Mouse (Mus musculus) midbrain, embryonic 16.5 days (tissue): ENCODE data around the gene Metap1. TPM values are rescaled to one million over a fixed set of nuclear protein-coding genes. Genes with fewer than 3 reads are reported as not detected.
A peak's percentile ranks its signal among the peaks of the same experiment; 100 is the strongest.

Experiments used
- ATAC-seq: fragments of 200-750 bp; cut with Nextera tagmentation; 2 replicates; pipeline ENCODE4 v1.8.0; 2017; ENCODE audit warnings: moderate TSS enrichment
- H3K27ac ChIP-seq: fragments of 300-500 bp; sonication (generic); 2 replicates; pipeline ENCODE4 v1.5.1; 2014; ENCODE audit warnings: mild to moderate bottlenecking, low read length, mixed read lengths
- H3K27me3 ChIP-seq: fragments of 300-500 bp; sonication (generic); 2 replicates; pipeline ENCODE4 v1.6.1; 2014; ENCODE audit warnings: low read depth, low read length, mixed read lengths; ENCODE audit not compliant: control insufficient read depth, insufficient read depth
- H3K36me3 ChIP-seq: fragments of 300-500 bp; sonication (generic); 2 replicates; pipeline ENCODE4 v1.6.1; 2014; ENCODE audit warnings: mild to moderate bottlenecking, low read length, moderate library complexity, mixed read lengths; ENCODE audit not compliant: control insufficient read depth, insufficient read depth
- H3K4me1 ChIP-seq: fragments of 300-500 bp; sonication (generic); 2 replicates; pipeline ENCODE4 v1.6.1; 2014; ENCODE audit warnings: mild to moderate bottlenecking, low read length, mixed read lengths; ENCODE audit not compliant: control insufficient read depth, insufficient read depth
- H3K4me2 ChIP-seq: fragments of 300-500 bp; sonication (generic); 2 replicates; pipeline ENCODE4 v1.6.1; 2014; ENCODE audit warnings: mild to moderate bottlenecking, low read length, mixed read lengths
- H3K4me3 ChIP-seq: fragments of 300-500 bp; sonication (generic); 2 replicates; pipeline ENCODE4 v1.5.1; 2014; ENCODE audit warnings: low read depth, mild to moderate bottlenecking, low read length, moderate library complexity, mixed read lengths
- H3K9ac ChIP-seq: fragments of 300-500 bp; sonication (generic); 2 replicates; pipeline ENCODE4 v1.6.1; 2014; ENCODE audit warnings: low read depth, low read length, mixed read lengths
- H3K9me3 ChIP-seq: fragments of 300-500 bp; sonication (generic); replicated peaks from 2 replicates; pipeline ENCODE4 v1.6.1; 2014; ENCODE audit warnings: mild to moderate bottlenecking, low read length, mixed read lengths; ENCODE audit not compliant: control insufficient read depth, poor library complexity, severe bottlenecking
- WGBS: fragments of 180-500 bp; shearing (Covaris S2); extraction: QIAGEN DNeasy Blood & Tissue Kit; methylation state at CpG from one replicate; pipeline ENCODE4 v1.1.7; 2014; 5-methylcytosine and 5-hydroxymethylcytosine counted together
- polyA plus RNA-seq: library from polyadenylated mRNA; unstranded; fragments of >200 nt; fragmentation: Nextera tagmentation; extraction: Ambion mirVana; gene quantifications from 2 replicates; pipeline ENCODE4 v1.2.1, GENCODE M21; 2015

Metap1 gene
- polyA plus RNA-seq, 1 experiment from 2014 or later, result 50.2 TPM

DNA sequence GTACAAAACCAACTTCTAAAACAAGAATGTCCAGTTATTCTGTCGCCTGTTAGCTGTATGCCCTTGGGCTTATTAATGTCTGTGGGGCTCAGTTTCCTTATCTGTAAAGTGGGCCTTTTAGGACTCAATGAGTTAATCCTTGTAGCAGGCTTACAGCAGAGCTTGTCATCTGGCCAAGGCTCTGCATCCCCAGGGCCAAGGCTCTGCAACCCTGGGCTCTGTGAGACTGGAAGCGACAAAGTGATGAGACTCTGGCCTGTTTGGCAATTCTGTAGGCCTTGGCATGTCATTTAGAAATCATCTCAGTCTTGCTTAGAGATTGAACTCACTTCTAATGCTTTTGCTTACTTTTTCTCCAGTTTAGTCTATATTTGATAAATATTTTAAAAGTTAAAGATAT is 20.3 kb upstream of the Metap1 start:
- H3K4me3 ChIP-seq, result no peak overlapping the region
- no peaks in the 10 kb centered on the region for H3K4me1 ChIP-seq
- no peaks in the 10 kb centered on the region for H3K9me3 ChIP-seq
- H3K9ac ChIP-seq, result no peak overlapping the region
- no peak for ATAC-seq
- WGBS, result 94% methylated on average over 2 of the region's 2 CpGs
- no peaks in the 10 kb centered on the region for H3K27me3 ChIP-seq
- no peak overlapping the region for H3K4me2 ChIP-seq
- H3K36me3 ChIP-seq, result no peaks in the 10 kb centered on the region
- H3K27ac ChIP-seq, result no peak overlapping the region

DNA sequence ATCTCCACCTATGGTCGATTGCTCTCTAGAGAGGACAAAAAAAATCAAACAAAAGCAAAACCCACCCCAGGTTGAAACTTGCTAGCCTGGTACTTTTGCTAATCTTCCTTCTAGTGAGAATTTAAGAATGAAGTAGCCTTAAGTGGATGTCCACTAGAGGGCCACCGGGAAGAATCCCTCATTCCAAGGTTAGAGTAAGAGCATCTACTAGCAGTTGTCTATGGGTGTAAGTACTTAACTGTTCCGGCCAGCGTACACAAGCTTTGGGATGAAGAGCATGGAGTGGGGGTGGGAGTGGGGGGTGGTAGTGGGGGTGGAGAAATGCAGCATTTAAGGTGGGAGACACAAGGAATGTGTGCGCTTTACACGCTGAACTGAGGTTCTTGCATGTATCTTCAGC is 17.4 kb upstream of the Metap1 start:
- no peaks in the 10 kb centered on the region for H3K9me3 ChIP-seq
- 51% methylated on average over 6 of the region's 6 CpGs for WGBS
- H3K4me2 ChIP-seq, result no peak overlapping the region
- H3K4me1 ChIP-seq, result no peaks in the 10 kb centered on the region
- H3K9ac ChIP-seq, result no peak overlapping the region
- H3K36me3 ChIP-seq, result no peaks in the 10 kb centered on the region
- H3K4me3 ChIP-seq, result no peak overlapping the region
- no peaks in the 10 kb centered on the region for H3K27me3 ChIP-seq
- 0 out of 2 replicates have a peak, but pooled peaks have one; percentile 33 for ATAC-seq
- no peak overlapping the region for H3K27ac ChIP-seq

DNA sequence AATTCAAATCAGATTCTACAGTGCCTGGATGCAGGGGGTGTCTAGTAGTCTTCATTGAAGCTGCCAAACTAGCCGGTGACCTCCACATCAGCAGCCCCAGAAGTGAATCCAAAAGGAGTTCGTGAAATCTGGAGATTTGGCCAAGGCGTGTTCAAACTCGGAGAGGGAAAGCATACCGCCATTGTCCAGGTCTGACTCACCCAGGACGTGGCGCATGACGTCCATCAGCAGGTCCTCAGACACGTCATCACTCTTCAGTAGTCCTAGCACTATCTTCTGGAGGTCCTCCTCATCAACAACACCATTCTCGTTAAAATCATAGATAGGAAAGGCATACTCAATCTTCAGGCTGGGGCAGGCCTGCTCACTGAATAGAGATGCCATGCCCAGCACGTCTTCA is 14.4 kb upstream of the Metap1 start:
- H3K4me1 ChIP-seq, result peaks cover 5% of the 10 kb centered on the region
- no peaks in the 10 kb centered on the region for H3K27me3 ChIP-seq
- no peak overlapping the region for H3K4me3 ChIP-seq
- H3K27ac ChIP-seq, result no peak overlapping the region
- no peak for ATAC-seq
- H3K4me2 ChIP-seq, result no peak overlapping the region
- H3K9ac ChIP-seq, result no peak overlapping the region
- no peaks in the 10 kb centered on the region for H3K36me3 ChIP-seq
- no peaks in the 10 kb centered on the region for H3K9me3 ChIP-seq
- WGBS, result 89% methylated on average over 11 of the region's 11 CpGs

DNA sequence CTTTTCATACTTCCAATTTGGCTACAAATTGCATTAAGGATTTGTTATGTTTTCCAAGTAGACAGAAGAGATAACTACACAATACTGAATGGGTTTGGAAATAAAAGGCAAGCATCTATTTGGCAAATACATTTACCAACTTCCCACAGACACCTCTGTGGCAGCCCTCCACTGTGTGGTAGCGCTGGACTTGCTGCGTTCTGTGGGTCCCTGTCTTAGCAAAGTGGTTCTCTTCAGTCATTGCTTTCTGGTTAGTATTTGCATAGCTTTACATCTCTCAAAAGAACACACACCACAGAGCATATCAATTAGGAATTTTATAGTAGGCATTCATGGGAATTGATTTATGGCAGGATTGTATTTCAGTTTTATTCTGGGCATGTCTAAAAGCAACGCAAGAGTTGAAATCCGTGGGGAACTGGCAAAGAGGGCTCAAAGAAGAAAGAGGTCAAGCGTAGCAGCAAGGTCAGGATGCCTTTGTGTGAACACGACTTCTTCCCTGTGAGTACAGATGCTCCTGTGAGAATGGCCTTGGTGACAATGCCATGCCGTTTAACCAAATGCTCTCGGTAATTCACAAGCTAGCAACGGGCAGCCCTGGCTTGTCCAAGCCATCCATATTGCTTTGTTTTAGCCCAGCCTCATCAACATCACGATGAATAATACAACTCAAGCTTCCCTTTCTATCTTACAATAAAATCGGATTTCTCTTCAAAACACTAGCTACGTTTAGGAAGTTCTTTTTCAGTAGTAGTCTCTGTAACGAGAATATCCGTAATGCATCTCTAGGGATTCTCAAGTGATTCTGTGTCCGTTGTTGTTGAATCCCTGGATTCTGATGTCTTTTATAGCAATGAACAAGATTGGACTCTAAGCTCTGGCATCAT is 10.8 kb upstream of the Metap1 start:
- Histone ChIP-seq H3K9me3 (no peaks in the 10 kb centered on the region), H3K27me3 (no peaks in the 10 kb centered on the region), H3K4me1 (peaks cover 5% of the 10 kb centered on the region), H3K4me2 (peak overlapping the region; percentile 26; the same call in 1 of the 2 replicates), H3K4me3 (0 out of 2 replicates have a peak overlapping the region, but pooled peaks have one; percentile 2), H3K36me3 (no peaks in the 10 kb centered on the region), H3K9ac (no peak overlapping the region), H3K27ac (no peak overlapping the region)
- 13% methylated on average over 15 of the region's 15 CpGs for WGBS
- 0 out of 2 replicates have a peak, but pooled peaks have one; percentile 36 for ATAC-seq

DNA sequence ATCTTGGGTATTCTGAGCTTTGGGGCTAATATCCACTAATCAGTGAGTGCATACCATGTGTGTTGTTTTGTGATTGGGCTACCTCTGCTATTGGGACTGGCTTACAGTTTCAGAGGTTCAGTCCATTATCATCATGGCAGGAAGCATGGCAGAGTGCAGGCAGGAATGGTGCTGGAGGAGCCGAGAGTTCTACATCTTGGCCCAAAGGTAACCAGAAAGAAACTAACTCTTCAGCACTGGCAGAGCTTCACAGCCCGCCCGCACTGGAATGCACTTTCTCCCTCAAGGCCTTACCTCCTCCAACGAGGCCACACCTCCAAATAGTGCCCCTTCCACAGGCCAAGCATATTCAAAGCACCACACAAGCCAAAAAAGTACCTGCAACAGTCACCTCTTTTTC is 9.4 kb upstream of the Metap1 start:
- ATAC-seq, result no peak
- Histone ChIP-seq H3K27ac (no peak overlapping the region), H3K27me3 (no peaks in the 10 kb centered on the region), H3K4me2 (no peak overlapping the region), H3K9ac (no peak overlapping the region), H3K4me3 (no peak overlapping the region), H3K4me1 (peaks cover 5% of the 10 kb centered on the region), H3K9me3 (no peaks in the 10 kb centered on the region), H3K36me3 (no peaks in the 10 kb centered on the region)
- WGBS, result 69% methylated on average over 4 of the region's 4 CpGs

DNA sequence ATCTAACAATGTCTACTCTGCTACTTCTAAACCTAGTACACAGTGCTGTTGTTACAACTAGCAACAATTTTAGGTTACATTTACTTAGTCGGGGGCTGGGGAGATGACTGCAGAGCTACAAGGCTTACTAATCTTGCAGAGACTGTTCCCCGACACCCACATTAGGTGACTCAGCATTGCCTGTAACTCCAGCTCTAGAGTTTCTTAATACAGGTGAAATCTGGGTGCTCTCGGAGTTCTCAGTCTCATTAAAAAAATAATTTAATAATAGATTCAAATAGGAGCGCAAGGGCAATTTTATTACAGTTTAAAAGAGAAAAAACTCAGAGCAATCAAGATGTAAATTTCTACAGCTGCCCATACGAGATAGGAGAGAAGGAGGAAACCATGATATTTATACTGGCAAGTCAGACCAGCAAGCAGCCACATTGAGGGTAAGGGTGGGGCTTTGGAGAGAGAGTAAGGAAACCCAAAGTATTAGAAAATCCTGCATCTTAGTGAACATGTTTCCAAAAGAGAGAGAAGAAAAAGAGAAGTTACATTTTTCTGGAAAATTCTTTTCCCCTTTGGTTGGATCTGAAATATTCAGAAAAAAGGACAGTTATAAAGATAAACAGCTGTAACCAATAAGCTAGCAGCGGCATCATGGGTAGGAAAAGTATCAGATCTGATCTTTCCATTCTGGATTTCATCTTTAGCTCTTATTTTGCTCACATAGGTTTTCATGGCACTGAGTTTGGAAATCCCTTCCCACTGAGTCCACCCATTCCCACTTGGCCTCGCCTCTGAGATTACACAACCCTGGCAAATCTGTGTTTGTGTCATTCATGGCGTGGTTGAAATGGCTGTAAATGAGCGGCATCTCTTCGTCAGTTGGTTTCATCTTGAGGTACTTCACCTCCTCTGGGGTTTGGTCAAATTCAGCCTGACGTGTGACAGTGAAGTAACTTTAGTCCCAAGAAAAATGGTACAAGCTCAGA is 6.1 kb upstream of the Metap1 start:
- Histone ChIP-seq H3K4me1 (peaks cover 5% of the 10 kb centered on the region), H3K9ac (no peak overlapping the region), H3K9me3 (no peaks in the 10 kb centered on the region), H3K4me3 (no peak overlapping the region), H3K27me3 (no peaks in the 10 kb centered on the region), H3K36me3 (no peaks in the 10 kb centered on the region), H3K27ac (no peak overlapping the region), H3K4me2 (no peak overlapping the region)
- ATAC-seq, result no peak
- 91% methylated on average over 11 of the region's 11 CpGs for WGBS

DNA sequence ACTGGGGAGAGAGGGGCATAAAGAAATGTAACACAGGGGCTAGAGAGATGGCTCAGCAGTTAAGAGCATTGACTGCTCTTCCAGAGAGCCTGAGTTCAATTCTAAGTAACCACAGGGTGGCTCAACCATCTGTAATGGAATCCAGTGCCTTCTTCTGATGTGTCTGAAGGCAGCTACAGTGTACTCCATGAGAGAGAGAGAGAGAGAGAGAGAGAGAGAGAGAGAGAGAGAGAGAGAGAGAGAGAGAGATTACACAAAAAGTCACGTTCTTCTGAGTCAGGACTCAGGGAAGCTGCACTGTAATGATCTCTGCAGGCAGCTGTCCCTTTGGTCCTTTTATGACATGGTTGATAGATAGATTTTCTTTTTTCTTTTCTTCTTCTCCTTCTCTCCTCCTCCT is 5.2 kb upstream of the Metap1 start:
- 30% methylated on average over 1 of the region's 1 CpGs for WGBS

DNA sequence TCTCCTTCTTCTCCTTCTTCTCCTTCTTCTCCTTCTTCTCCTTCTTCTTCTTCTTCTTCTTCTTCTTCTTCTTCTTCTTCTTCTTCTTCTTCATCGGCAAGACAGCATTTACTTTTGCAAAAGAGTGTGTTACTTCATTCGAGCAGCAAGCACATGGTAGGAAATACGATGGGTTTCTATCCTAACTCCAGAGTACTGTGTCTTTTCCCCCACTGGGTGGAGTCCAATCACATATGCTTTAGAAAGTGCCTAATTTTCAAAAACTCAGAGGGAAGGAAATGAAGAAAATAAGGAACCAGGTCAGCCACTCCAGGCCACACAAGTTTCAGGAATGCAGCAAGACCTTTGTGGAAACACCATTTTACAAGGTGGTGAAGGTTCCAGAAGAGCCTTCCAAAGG is 4.4 kb upstream of the Metap1 start:
- 85% methylated on average over 3 of the region's 3 CpGs for WGBS
- Histone ChIP-seq H3K4me2 (no peak overlapping the region), H3K27me3 (no peaks in the 10 kb centered on the region), H3K4me1 (no peaks in the 10 kb centered on the region), H3K4me3 (no peak overlapping the region), H3K9ac (no peak overlapping the region), H3K9me3 (no peaks in the 10 kb centered on the region), H3K27ac (no peak overlapping the region), H3K36me3 (no peaks in the 10 kb centered on the region)
- no peak for ATAC-seq

More for the DNA sequence above, 5.2 kb upstream of the Metap1 start:
- Histone ChIP-seq H3K4me1 (no peaks in the 10 kb centered on the region), H3K36me3 (no peaks in the 10 kb centered on the region), H3K27ac (no peak overlapping the region), H3K9me3 (no peaks in the 10 kb centered on the region), H3K4me3 (no peak overlapping the region), H3K9ac (no peak overlapping the region), H3K27me3 (no peaks in the 10 kb centered on the region), H3K4me2 (no peak overlapping the region)
- ATAC-seq, result no peak
